Mouse (Mus musculus): ENCODE data around the gene Klhl12. TPM values are rescaled to one million over a fixed set of nuclear protein-coding genes. Genes with fewer than 3 reads are reported as not detected.
A peak's percentile ranks its signal among the peaks of the same experiment; 100 is the strongest.

The Klhl12 gene
- polyA plus RNA-seq, 1 experiment from 2014 or later: 35.0 TPM

- Histone ChIP-seq H3K9ac (replicated peaks) (no peak overlapping the region), H3K4me1 (replicated peaks) (peaks cover 4% of the 10 kb centered on the region; the same call in 1 of the 2 replicates), H3K36me3 (no peaks in the 10 kb centered on the region), H3K27ac (no peak overlapping the region), H3K9me3 (no peaks in the 10 kb centered on the region), H3K27me3 (no peaks in the 10 kb centered on the region), H3K4me3 (replicated peaks) (no peak overlapping the region), H3K4me2 (no peak overlapping the region)
- ATAC-seq (ENCODE audit: insufficient number of reproducible peaks, insufficient read depth, low FRiP score, low TSS enrichment, low read depth): no peak
- 80% methylated on average over 4 of the region's 4 CpGs for WGBS
These were observed 5.1 kb upstream of the Klhl12 start for GRCm38 (mm10) chr1:134450201-134450600.

- Histone ChIP-seq H3K27me3 (no peaks in the 10 kb centered on the region), H3K4me2 (no peak overlapping the region), H3K27ac (no peak overlapping the region), H3K4me3 (replicated peaks) (no peak overlapping the region), H3K9ac (replicated peaks) (no peak overlapping the region), H3K9me3 (no peaks in the 10 kb centered on the region), H3K36me3 (no peaks in the 10 kb centered on the region), H3K4me1 (replicated peaks) (peaks cover 5% of the 10 kb centered on the region; the same call in 1 of the 2 replicates)
- ATAC-seq (ENCODE audit: insufficient number of reproducible peaks, insufficient read depth, low FRiP score, low TSS enrichment, low read depth): no peak
- 51% methylated on average over 3 of the region's 3 CpGs for WGBS
These were observed 4.3 kb upstream of the Klhl12 start for GRCm38 (mm10) chr1:134450986-134451385.

- no peak for ATAC-seq (ENCODE audit: insufficient number of reproducible peaks, insufficient read depth, low FRiP score, low TSS enrichment, low read depth)
- peak overlapping the region; percentile 96 for H3K4me3 ChIP-seq (replicated peaks)
- WGBS: 33% methylated on average over 5 of the region's 5 CpGs
These were observed 729 bp downstream of the Klhl12 start for GRCm38 (mm10) chr1:134456060-134456459.

GRCm38 (mm10) chr1:134458139-134458727 is 2.9 kb downstream of the Klhl12 start:
- Histone ChIP-seq H3K27ac (no peak overlapping the region), H3K4me1 (replicated peaks) (peaks cover 12% of the 10 kb centered on the region), H3K9ac (replicated peaks) (no peak overlapping the region), H3K4me3 (replicated peaks) (no peak overlapping the region), H3K36me3 (peaks cover 42% of the 10 kb centered on the region), H3K9me3 (no peaks in the 10 kb centered on the region), H3K27me3 (no peaks in the 10 kb centered on the region), H3K4me2 (no peak overlapping the region)
- no peak for ATAC-seq (ENCODE audit: insufficient number of reproducible peaks, insufficient read depth, low FRiP score, low TSS enrichment, low read depth)
- 91% methylated on average over 7 of the region's 7 CpGs for WGBS

More at GRCm38 (mm10) chr1:134456060-134456459, 729 bp downstream of the Klhl12 start:
- Histone ChIP-seq H3K27me3 (no peaks in the 10 kb centered on the region), H3K9me3 (no peaks in the 10 kb centered on the region), H3K27ac (no peak overlapping the region), H3K4me2 (peak overlapping the region; percentile 72), H3K36me3 (peaks cover 28% of the 10 kb centered on the region), H3K4me1 (replicated peaks) (peaks cover 12% of the 10 kb centered on the region), H3K9ac (replicated peaks) (peak overlapping the region; percentile 90)

GRCm38 (mm10) chr1:134460294-134461284 is 5.3 kb downstream of the Klhl12 start:
- no peak overlapping the region for H3K4me2 ChIP-seq
- ATAC-seq (ENCODE audit: insufficient number of reproducible peaks, insufficient read depth, low FRiP score, low TSS enrichment, low read depth): no peak
- WGBS: 96% methylated on average over 1 of the region's 1 CpGs
- H3K27me3 ChIP-seq: no peaks in the 10 kb centered on the region
- H3K4me3 ChIP-seq (replicated peaks): no peak overlapping the region
- peaks cover 8% of the 10 kb centered on the region for H3K4me1 ChIP-seq (replicated peaks)
- H3K36me3 ChIP-seq: peaks cover 62% of the 10 kb centered on the region
- no peak overlapping the region for H3K27ac ChIP-seq
- H3K9me3 ChIP-seq: no peaks in the 10 kb centered on the region
- H3K9ac ChIP-seq (replicated peaks): no peak overlapping the region

- no peak for ATAC-seq (ENCODE audit: insufficient number of reproducible peaks, insufficient read depth, low FRiP score, low TSS enrichment, low read depth)
- no peak overlapping the region for H3K4me3 ChIP-seq (replicated peaks)
- no peaks in the 10 kb centered on the region for H3K27me3 ChIP-seq
- H3K4me1 ChIP-seq (replicated peaks): no peaks in the 10 kb centered on the region
- H3K9ac ChIP-seq (replicated peaks): no peak overlapping the region
- H3K9me3 ChIP-seq: no peaks in the 10 kb centered on the region
- no peak overlapping the region for H3K27ac ChIP-seq
- H3K4me2 ChIP-seq: no peak overlapping the region
- 93% methylated on average over 2 of the region's 2 CpGs for WGBS
- peaks cover 74% of the 10 kb centered on the region for H3K36me3 ChIP-seq
These were observed 29.3 kb downstream of the Klhl12 start for GRCm38 (mm10) chr1:134484623-134485022.

- H3K36me3 ChIP-seq: peaks cover 48% of the 10 kb centered on the region
- H3K9me3 ChIP-seq: no peaks in the 10 kb centered on the region
- H3K4me1 ChIP-seq (replicated peaks): peaks cover 14% of the 10 kb centered on the region
- H3K27ac ChIP-seq: no peak overlapping the region
- 90% methylated on average over 6 of the region's 6 CpGs for WGBS
- no peak overlapping the region for H3K9ac ChIP-seq (replicated peaks)
- H3K4me3 ChIP-seq (replicated peaks): no peak overlapping the region
- H3K27me3 ChIP-seq: no peaks in the 10 kb centered on the region
- no peak overlapping the region for H3K4me2 ChIP-seq
- ATAC-seq (ENCODE audit: insufficient number of reproducible peaks, insufficient read depth, low FRiP score, low TSS enrichment, low read depth): no peak
These were observed 35.8 kb downstream of the Klhl12 start for GRCm38 (mm10) chr1:134490903-134491801.

- Histone ChIP-seq H3K4me1 (replicated peaks) (peaks cover 14% of the 10 kb centered on the region), H3K27me3 (no peaks in the 10 kb centered on the region), H3K27ac (no peak overlapping the region), H3K4me2 (no peak overlapping the region), H3K9me3 (no peaks in the 10 kb centered on the region), H3K9ac (replicated peaks) (no peak overlapping the region), H3K36me3 (peaks cover 41% of the 10 kb centered on the region), H3K4me3 (replicated peaks) (no peak overlapping the region)
- 78% methylated on average over 7 of the region's 7 CpGs for whole genome bisulfite sequencing
- no peak for ATAC-seq (ENCODE audit: insufficient number of reproducible peaks, insufficient read depth, low FRiP score, low TSS enrichment, low read depth)
These were observed 36.9 kb downstream of the Klhl12 start for GRCm38 (mm10) chr1:134492276-134492675.

- peak overlapping the region; percentile 64 for H3K4me2 ChIP-seq
These were observed 38.2 kb downstream of the Klhl12 start for GRCm38 (mm10) chr1:134493496-134493895.

GRCm38 (mm10) chr1:134493956-134494355 is 38.6 kb downstream of the Klhl12 start:
- H3K27ac ChIP-seq: peak overlapping the region; percentile 92
- peaks cover 14% of the 10 kb centered on the region for H3K4me1 ChIP-seq (replicated peaks)
- no peak; the same call in 1 of the 2 replicates for ATAC-seq (ENCODE audit: insufficient number of reproducible peaks, insufficient read depth, low FRiP score, low TSS enrichment, low read depth)
- peak overlapping the region; percentile 72 for H3K4me3 ChIP-seq (replicated peaks)
- no peaks in the 10 kb centered on the region for H3K27me3 ChIP-seq
- H3K9me3 ChIP-seq: no peaks in the 10 kb centered on the region
- peak overlapping the region; percentile 64; the same call in 1 of the 2 replicates for H3K9ac ChIP-seq (replicated peaks)
- H3K36me3 ChIP-seq: peaks cover 31% of the 10 kb centered on the region
- peak overlapping the region; percentile 64 for H3K4me2 ChIP-seq
- 30% methylated on average over 5 of the region's 5 CpGs for WGBS

More at GRCm38 (mm10) chr1:134493496-134493895, 38.2 kb downstream of the Klhl12 start:
- no peaks in the 10 kb centered on the region for H3K27me3 ChIP-seq
- no peaks in the 10 kb centered on the region for H3K9me3 ChIP-seq
- WGBS: 87% methylated on average over 2 of the region's 2 CpGs
- H3K27ac ChIP-seq: no peak overlapping the region
- no peak overlapping the region for H3K9ac ChIP-seq (replicated peaks)
- no peak overlapping the region; the same call in 1 of the 2 replicates for H3K4me3 ChIP-seq (replicated peaks)
- no peak for ATAC-seq (ENCODE audit: insufficient number of reproducible peaks, insufficient read depth, low FRiP score, low TSS enrichment, low read depth)
- H3K4me1 ChIP-seq (replicated peaks): peaks cover 14% of the 10 kb centered on the region
- peaks cover 31% of the 10 kb centered on the region for H3K36me3 ChIP-seq
